Mouse (Mus musculus): ENCODE measurements around the gene Sh3d21.
"Not testable (repeated sequence)": the region's sequence is repeated elsewhere in the genome, so short reads cannot be mapped to it uniquely, and the experiment has no call there.

Sh3d21 gene

DNA sequence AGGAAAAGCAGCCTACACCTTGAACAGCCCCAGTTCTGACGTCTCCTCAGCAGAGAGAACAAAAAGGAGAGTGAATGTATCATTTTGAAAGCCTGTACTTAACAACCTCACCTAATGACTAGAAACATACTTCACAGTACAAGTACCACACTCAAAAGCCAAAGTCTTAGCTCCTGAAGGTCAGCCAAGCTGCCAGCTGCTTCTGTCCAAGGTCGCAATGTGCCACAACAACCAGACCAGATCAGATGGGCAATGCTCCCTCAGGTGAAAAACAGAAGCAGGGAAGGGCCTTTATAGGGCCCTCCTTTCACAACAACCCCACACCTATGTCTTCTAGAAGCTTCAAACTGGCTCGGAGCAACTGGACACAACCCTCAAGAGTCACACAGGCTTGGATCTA, 2.8 kb upstream of the Sh3d21 start:
- DNase-seq, result no peak

DNA sequence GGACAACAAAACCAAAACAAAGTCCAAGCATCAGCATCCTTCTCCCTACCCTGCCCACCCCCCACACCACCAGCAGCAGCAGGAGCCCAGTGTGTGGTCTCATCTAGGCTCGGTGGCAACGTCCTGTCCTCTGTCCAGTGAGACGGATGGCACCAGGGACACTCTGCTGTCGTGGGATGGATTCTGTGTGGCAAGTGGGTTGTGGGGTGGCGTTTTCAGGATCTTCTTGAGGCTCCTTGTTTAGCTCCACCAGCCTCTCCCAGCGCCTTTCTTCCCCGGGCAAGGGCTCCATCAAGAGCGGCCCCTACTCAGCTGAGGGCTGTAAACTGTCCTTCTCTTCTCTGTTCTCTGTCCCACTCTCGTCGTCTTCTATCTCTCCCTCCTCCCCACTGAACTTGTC, 1.8 kb upstream of the Sh3d21 start:
- DNase-seq, result not testable (repeated sequence)

DNA sequence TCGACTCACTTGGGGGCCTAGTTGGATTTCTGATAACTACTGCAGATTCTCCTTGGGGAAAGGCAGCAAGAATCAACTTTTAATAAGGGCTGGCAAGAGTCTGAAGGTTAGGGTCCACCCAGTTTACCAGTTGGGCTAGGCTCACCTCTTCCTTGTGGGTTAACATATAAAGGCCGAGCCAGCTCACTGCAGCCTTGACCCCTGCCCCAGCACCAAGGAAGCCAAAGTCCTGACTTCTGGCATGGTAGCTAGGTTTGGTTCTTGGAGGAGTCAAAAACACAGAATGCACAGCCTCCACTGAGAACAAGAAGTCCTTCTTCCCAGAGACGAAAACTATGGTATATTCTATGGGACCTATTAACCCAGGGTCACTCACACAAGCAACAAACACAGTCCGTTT, 394 bp upstream of the Sh3d21 start:
- no peak for DNase-seq

DNA sequence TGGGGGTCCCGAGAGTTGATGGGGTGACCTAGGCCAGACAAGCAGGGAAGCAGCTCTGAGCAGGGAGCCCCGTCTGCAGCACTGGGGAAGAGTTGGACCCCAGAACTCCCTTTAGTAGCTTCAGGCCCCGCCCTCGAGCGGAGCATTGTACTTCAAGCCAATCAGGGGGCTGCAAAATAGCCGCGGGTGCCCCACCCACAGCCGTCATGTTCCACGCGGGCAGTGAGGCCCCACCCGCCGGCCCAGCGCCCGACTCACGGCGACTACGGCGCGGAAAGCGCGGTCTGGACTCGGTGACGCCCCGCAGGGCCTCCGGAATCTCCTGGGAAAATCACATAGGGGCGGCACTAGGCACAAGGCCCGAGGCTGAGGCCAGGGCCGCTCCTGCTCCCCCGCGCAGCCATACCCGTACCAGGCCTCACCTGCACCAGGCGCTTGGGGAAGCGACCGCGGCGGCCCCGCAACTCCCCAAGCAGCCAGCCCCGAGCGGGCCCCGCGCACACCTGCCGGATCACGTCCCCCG, 686 bp downstream of the Sh3d21 start:
- DNase-seq, result peak; percentile 93 to 96

DNA sequence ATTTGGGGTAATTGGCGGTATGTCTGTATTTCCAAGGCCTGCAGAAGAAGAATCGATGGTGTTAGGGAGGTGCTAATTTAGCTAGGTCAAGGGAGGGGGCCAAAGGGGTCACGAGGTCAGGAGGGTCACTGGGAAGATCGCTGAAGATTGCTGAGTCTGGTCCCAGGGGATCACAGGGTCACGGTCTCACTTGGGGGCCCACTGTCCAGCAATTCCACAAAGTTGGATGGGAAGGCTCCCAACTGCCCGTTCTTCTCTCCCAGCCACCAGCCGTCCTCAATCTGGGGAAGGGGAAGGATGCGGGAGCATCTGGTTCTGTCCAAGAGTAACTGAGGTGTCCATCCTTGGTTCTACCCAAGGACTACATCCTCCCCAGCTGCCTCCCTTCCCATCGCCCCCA, 1.3 kb downstream of the Sh3d21 start:
- DNase-seq, result no peak

DNA sequence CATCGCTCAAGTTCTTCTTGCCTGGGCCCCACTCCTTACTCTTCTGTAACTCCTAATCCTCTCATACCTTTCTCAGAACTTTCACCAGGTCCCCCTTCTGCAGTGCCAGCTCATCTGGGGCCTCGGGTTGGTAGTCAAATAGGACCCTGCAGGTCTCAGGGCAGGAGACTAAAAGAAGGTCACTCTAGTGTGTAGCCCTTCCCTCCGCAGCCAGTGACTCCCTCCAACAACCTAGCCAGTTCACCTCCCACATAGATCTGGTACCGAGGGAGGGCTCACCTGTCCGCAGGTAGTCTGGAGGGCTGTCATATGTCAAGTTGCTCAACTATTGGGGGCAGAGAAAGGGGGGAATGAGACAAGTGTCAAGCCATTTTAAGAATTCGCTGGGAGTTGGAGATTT, 1.8 kb downstream of the Sh3d21 start:
- no peak for DNase-seq

DNA sequence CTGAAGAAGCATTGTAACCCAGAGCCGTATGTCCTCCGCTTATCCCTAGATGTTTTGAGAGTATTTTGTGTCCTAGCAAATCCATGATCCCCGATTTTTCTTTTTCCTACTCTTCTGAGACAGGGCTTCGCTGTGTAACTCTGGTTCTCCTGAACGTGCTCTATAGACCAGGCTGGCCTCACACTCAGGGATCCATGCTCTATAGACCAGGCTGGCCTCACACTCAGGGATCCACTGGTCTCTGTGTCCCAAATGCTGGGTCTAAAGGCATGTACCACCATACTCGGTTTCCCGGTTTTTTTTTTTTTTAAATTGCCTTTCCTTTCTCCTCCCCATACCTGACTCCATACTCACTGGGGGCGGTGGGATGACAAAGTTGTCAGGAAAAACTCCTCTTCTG, 2.3 kb downstream of the Sh3d21 start:
- DNase-seq, result no peak

DNA sequence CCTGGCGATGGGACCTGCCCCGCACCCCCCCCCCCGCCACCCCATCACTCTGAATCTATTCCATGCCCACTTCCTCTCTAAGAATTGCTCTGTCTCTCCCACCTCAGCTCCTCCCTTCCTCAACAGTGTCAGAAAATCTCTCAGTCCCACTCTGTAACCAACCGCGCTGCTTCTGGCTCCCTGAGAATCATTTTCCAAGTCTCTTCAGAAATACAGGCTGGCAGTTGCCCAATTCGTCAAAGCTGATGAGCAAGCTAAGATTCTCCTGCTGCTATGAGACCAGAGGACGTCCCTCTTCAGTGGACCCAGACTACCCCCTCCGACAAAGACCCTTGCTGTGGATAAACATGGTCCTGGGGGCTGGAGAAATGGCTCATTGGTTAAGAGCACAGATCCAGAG, 3.8 kb downstream of the Sh3d21 start:
- DNase-seq, result no peak

DNA sequence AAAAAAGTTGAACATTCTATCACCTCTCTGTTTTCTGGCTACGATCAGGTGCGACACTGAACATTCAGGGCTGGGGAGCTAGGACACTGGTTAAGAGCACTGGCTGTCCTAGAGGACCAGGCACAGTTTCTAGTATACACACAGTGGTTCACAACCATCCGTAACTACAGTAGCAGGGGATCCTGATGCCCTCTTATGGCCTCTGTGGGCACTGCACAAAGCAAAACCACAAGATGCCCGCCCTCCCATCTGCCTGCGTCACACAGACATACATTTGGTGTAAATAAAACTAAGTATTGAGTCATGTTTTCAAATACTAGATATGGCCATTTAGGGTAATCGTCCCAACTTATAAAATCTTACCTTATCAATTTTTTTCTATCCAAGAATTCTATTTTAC, 5.7 kb downstream of the Sh3d21 start:
- DNase-seq, result no peak

DNA sequence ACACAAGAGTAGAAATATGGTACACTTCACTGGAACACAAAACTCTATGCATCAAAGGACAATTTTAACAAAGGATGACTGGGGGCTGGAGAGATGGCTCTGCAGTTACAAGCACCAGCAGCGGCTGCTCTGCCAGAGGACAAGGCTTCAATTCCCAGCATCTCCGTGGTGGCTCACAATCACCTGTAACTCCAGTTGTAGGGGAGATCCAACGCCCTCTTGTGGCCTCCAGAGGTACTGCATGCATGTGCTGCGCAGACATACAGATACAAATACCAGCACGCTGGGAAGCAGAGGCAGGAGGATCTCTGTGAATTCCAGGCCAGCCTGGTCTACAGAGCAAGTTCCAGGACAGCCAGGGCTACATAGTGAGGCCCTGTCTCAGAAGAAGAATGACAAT, 6.7 kb downstream of the Sh3d21 start:
- DNase-seq, result peak; percentile 47 to 51

DNA sequence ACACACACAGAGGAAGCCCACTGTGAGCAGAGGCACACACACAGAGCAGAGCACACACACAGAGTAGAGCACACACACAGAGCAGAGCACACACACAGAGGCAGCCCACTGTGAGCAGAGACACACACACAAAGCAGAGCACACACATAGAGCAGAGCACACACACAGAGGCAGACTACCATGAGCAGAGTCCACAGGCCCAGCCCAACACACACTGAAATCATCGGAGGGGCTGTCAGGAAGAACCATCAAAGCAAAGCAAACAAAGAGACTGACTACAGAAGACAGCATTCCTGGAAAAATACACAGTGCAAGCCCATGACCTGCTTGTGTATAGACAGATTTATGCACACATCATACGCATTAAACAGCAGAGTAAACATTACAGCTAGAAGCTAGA, 7.4 kb downstream of the Sh3d21 start:
- peak in 1 of 2 experiments; percentile 40 for DNase-seq

DNA sequence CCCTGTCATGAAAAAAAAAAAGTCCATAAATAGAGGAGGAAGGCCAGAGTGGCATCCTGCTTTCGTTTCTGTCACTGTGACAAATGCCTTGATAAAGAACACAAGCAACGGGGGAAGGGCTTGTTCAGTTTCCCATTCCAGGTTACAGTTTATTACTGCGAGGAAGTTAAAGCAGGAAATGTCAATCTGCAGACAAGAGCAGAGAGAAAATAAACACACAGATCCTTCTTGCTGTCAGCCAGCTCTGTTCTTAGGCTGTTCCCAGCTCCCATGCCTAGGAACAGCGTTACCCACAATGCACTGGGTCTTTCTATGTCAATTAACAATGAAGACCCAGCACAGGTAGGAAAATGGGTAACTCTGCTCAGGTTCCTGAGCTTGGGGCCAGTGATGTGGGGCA, 8.1 kb downstream of the Sh3d21 start:
- peak in 1 of 2 experiments; percentile 52 for DNase-seq

DNA sequence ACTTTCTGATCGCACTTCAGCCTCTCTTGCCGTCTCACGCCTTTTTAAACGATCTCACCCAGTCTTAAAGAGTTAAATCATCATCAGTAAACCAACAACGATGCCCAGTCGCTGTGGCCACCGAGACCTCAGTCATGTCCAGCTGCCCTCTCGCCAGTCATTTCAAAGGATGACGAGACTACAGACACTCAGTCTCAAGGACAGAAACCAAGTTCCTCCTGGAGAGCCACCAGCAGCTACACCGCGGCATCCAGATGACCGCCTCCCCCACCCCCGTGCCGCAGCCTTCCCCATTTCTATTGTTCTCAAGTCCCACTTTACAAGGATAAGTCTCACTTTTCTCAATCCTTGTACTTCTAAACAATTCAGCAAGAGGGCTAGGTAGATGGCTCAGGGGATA, 10.4 kb downstream of the Sh3d21 start:
- DNase-seq, result no peak

DNA sequence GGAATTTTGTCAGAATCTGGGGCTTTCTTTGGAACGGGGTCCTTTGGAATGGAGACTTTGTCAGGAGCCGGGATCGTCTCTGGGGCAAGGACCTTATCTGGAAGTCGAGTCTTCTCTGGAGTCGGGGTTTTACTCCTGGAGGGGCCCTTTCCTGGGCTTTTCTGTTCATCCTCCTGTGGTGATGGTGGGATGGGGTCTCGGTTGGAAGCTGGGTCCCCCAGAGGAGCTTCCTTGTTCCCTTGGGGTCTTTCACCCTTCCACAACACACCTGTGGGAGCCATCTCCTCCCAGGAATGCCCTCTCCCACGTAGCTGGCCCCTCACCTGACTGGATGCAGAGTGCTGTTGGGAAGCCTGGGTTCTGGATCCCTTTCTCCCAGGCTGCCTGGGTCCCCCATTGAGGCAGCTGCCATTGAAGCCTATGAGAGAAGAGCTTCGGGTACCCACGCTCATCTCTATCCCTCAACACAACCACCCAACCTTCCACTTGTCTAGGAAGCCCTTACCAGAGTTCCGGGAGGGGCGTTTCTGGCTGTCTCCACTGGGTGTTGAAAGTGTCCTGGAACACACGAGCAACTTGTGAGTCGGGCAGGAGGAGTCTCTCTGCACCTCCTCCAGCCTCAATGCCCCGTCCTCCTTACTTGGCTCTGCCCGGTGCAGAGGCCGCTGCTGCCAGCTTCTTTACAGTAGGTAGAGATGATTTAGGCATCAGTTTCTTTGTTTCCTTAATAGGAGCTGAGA, 11.4 kb downstream of the Sh3d21 start:
- DNase-seq, result peak in 1 of 2 experiments; percentile 2

DNA sequence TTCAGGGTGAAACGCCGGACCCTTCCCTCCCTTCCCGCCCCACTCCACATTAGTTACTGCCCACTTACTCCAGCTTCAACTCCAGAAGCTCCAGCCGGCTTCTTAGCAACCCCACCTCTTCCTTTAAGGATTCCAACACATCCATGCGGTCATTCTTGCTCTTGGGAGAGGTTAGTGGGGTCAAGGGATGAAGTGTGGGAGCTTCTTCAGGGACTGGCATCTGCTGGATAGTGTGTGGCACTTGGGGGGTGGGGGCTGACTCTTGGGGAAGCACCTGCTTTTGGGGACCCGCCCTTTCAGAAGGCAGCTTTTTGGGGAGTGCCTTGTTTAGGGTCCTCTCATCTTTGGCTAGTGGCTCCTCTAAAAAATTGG, 12.4 kb downstream of the Sh3d21 start:
- DNase-seq, result no peak

DNA sequence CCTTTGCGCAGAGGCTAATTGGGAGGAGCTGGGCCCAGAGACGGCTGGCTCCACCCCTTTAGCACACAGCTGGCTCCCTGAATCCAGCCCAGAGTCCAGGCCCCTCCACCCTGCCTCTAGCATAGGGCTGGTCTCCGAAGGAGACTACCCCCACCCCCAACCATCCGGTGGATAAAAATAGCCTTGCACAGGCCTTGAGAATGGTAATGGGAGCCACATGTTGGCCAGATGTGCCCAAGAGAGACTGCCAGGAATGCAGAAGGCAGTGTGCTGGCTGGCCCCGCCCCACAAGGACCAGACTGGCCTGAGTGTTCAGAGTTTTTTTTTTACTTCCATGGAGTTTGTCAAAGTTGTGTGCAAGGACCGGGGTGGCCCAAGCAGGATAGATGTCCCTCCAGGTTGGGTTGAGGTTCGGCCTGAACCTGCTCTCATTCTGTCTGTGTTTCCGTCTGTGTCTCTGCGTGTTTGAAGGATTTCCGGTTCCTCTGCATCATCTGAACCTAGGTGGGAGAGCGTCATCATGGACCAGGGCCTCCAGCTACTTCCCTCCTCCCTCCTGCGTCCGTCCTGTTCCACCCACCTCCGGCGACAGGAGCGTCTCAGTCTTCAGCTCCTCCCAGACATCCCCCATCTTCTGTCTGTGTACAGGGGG, 12.9 kb downstream of the Sh3d21 start:
- peak; percentile 85 to 92 for DNase-seq

DNA sequence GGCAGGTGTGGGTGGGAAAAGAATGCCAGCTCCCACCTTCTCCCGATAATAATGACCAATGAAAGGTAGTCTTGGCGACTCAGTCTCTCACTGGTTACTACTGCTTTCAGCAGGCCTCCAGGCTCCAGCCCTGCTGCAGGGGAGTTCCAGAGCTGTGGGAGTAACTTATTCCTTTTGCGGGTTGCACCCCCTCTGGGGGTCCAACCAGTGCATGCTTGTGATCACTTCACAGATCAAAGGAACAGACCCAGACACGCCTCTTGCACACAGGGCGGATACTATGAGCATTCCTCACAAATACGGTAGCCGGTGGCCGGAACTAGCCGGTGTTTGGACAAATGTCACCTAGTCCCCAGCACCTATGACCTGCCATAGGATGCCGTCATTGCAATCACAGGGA, 13.5 kb downstream of the Sh3d21 start:
- DNase-seq, result peak; percentile 60 to 74

DNA sequence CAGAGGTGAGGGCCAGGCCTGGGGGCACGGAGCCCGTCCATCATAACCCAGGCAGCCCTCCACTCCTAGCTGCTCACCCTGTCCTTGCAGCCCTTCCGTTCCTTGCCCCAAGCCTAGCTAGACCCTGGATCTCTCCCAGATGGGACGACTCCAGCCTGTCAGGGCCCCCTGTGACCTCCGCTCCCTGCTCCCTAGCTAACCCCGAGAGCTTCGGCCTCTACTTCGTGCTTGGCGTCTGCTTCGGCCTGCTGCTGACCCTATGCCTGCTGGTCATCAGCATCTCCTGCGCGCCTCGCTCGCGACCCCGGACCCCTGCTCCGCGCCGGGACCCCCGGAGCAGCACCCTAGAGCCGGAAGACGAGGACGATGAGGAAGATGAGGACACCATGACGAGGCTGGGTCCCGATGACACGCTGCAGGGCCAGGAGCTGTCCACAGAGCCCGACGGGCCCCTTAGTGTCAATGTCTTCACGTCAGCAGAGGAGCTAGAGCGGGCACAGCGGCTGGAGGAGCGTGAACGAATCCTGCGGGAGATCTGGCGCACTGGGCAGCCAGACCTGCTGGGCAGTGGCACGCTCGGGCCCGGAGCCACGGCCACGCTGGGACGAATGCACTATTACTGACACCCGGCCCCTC, 14.1 kb downstream of the Sh3d21 start:
- peak; percentile 62 to 74 for DNase-seq

DNA sequence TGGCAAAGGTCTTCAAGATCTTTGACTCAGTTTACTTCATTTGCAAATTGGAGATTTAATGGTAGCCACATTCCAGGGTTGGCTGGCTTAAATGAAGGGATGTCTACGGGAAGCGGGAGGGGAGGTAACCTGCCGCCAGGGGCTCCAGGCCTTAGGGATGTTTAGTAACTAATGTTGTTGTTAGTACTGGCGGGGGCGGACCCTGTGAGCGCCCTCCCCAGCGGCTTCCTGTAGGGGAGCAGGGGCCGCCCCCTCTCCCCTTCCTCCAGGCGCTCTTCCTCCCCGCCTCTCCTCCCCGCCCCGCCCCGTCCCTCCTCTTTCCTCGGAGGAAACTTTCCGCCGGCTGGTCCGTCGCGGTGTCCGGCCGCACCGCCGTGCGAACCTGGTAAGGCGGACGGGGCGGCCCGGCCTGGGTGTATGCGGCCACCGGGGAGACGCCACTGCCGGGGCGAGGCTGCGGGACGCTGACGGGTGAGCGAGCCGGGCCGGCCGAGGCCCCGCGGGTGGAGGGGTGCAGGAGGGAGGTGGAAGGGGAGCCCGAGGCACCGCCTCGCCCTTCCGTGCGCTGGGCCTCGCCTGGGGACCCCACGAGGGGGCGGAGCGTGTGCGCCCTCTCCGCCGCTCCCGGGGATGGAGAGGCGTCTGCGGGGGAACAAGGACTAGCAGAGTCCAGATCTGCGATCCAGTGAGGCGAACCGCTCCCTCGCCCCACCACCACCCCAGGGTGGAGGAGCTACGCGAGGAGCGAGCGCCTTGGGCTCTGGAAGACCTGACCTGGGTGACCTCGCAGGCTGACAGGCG, 14.9 kb downstream of the Sh3d21 start:
- peak; percentile 85 to 92 for DNase-seq

DNA sequence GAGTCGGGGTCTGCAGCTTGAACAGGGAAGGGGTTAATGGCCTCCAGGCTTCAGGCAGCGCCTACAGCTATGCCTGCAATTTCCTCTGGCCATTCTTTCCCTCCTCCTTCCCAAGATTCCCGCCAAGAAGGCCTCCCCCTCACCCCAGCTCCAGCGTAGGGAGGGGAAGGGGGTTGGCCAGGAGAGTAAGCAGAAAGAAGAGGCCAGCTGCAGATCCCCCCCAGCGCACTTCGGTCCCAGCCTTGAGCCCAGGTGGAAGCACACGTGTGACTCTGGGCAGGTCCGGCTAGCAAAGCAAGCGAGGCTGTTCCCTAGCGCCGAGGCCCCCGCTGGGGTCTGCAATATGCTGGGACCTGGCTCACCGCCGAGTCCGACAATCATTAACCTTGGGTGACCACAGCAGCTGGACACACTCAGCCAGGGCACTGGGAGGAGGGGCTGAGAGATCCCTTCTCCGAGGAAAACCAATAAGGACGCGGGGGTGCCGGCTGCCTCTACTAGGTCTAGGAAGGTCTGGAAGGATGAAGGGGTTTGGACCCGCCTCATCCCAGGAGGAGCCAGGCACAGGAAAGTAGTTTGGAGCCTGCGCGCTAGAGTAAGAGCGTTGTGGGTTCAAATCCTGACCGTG, 15.6 kb downstream of the Sh3d21 start, which contains the start of gene Eva1b:
Gene Eva1b, plus strand, starts transcription at position 212 of the 628 bp plus-strand sequence.
- peak; percentile 98 to 99 for DNase-seq

DNA sequence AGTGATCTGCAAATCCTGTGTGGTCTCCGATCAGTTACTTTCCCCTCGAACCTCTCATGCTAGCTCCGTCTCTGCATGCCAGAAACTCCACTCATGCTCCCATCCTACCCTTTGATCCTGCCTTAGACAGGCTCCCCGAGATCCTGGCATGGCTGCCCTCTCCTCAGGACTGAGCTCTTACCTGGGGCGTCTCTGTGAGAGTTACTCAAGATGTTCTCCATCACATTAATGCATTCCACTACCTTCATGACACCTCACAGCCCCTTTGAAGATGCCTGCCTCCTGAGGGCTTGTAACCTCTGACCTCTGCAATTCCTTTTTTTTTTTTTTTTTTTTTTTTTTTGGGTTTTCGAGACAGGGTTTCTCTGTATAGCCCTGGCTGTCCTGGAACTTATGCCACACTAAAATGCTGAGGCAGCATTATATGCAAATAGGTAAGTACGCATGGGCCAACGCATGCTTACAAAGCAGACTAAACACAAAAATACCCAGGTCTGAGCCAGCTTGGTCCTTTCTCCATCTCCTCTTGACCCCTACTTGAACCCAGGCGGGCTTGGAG, 16.2 kb downstream of the Sh3d21 start:
- DNase-seq, result no peak

DNA sequence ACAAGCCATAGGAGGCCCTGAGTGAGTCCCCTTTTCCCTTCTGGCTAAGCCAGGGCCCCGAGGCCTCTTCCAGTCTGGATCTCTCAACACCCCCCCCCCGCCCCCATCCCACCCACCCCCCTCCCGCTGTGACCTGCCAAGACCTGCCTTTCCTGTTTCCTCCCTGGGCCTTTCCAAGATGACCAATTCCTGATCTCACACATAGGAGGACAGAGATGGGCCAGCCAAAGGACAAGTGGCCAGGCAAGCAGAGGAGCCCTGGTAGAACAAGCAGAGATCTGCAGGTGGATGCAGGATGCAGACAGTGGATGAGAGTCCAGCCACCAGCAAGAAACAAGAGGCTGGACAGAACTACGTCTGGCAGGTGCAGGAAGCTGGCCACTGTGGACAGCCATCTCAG, 17.9 kb downstream of the Sh3d21 start:
- peak in 1 of 2 experiments; percentile 58 for DNase-seq
